Mouse (Mus musculus) E14TG2a.4 (cell line): ENCODE measurements around the gene Trim25.
"Not testable (repeated sequence)": the region's sequence is repeated elsewhere in the genome, so short reads cannot be mapped to it uniquely, and the experiment has no call there.

Experiments used
- H3K27me3 ChIP-seq: 2 replicates; pipeline ENCODE4 v1.6.1; 2014; ENCODE audit warnings: low read length, control low read depth; ENCODE audit not compliant: insufficient read depth
- H3K36me3 ChIP-seq: 2 replicates; pipeline ENCODE4 v1.6.1; 2014; ENCODE audit warnings: low read length, control low read depth; ENCODE audit not compliant: insufficient read depth
- H3K4me1 ChIP-seq: replicated peaks from 2 replicates; pipeline ENCODE4 v1.6.1; 2014; ENCODE audit warnings: low read depth, low read length, control low read depth
- H3K4me3 ChIP-seq: replicated peaks from 2 replicates; pipeline ENCODE4 v1.5.1; 2014; ENCODE audit warnings: mild to moderate bottlenecking, low read length
- H3K9me3 ChIP-seq: 2 replicates; pipeline ENCODE4 v1.6.1; 2014; ENCODE audit warnings: low read length, control low read depth
- CTCF ChIP-seq: conservative IDR thresholded peaks from 2 replicates; pipeline ENCODE4 v1.5.1; 2014; ENCODE audit warnings: low read length
- NANOG ChIP-seq: IDR thresholded peaks from 2 replicates; pipeline ENCODE4 v1.6.1; 2014; ENCODE audit warnings: borderline replicate concordance, low read length, mixed read lengths
- POU5F1 ChIP-seq: IDR thresholded peaks from 2 replicates; pipeline ENCODE4 v1.6.1; 2014; ENCODE audit warnings: low read length, borderline replicate concordance

Gene Trim25

DNA sequence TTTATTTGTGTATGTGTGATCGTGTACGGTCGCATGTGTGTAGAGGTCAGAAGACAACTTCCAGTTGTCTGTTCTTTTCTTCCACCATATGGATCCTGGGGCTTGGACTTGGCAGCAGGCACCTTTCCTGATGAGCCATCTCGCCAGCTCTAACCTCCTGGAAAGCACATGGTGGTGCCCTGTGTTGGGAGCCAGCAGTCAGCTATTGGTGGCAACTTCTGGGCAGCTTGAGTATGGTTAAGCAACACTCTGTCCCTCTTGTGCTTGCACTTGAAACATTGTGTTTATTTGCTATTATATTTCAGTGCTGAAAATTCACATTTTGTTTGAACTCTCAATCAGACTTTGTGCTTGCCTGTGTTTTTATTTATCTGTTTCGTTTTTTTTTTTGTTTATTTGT is 10.2 kb upstream of the Trim25 start:
- no peaks in the 10 kb centered on the region for H3K9me3 ChIP-seq
- no peak overlapping the region for H3K4me3 ChIP-seq
- H3K36me3 ChIP-seq = peaks cover 56% of the 10 kb centered on the region
- TF ChIP-seq POU5F1 (no peak), NANOG (no peak), CTCF (no peak)
- peaks cover 50% of the 10 kb centered on the region for H3K4me1 ChIP-seq
- no peaks in the 10 kb centered on the region for H3K27me3 ChIP-seq

DNA sequence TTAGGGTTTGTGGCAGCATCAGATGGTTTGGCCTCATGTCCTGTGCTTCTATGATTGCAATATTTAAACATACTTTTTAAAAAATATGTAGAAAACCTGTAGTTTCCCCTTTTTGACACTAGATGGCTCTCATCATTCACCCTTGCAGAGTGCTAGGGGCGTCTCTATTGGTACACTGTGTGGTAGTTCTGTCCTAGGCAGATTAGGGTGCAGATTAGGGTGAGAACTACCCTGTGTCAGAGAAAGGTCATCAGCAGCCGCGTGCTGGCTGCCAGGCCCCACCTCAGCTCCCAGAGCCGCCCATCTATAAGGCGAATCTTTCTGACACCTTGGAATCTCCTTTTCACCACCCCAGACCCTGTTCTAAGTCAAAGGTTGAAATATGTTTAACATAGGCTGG is 9.6 kb upstream of the Trim25 start:
- H3K27me3 ChIP-seq = no peaks in the 10 kb centered on the region
- no peaks in the 10 kb centered on the region for H3K9me3 ChIP-seq
- TF ChIP-seq NANOG = no peak
- no peak for TF ChIP-seq POU5F1
- TF ChIP-seq CTCF = no peak
- H3K4me3 ChIP-seq = no peak overlapping the region
- H3K4me1 ChIP-seq = peaks cover 52% of the 10 kb centered on the region
- peaks cover 51% of the 10 kb centered on the region for H3K36me3 ChIP-seq

DNA sequence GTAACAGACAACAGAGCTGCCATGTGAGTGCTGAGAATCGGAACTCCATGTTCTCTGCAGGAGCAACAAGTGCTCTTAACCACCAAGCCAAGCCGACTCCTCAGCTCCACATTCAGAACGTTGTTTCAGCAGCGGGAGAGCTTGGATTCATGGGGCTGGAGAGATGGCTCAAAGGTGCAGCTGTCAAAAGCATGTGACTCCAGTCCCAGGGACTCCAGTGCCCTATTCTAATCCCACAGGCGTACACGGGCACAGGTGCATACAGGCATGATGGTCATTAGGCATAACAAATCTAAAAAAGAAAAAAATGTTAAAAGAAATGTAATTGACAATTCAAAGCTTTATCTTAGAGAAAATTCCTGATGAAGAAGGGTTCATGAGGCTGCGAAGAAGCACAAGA is 6.0 kb upstream of the Trim25 start:
- peaks cover 21% of the 10 kb centered on the region for H3K36me3 ChIP-seq
- no peaks in the 10 kb centered on the region for H3K9me3 ChIP-seq
- no peak overlapping the region for H3K4me3 ChIP-seq
- peaks cover 57% of the 10 kb centered on the region for H3K4me1 ChIP-seq
- no peaks in the 10 kb centered on the region for H3K27me3 ChIP-seq
- no peak for TF ChIP-seq CTCF
- TF ChIP-seq POU5F1 = no peak
- no peak for TF ChIP-seq NANOG

- H3K27me3 ChIP-seq = no peaks in the 10 kb centered on the region
- H3K4me3 ChIP-seq = peak overlapping the region; percentile 21; the same call in 1 of the 2 replicates
- TF ChIP-seq CTCF (peak; percentile 37), POU5F1 (no peak), NANOG (peak; percentile 76)
- peaks cover 17% of the 10 kb centered on the region for H3K36me3 ChIP-seq
- peaks cover 61% of the 10 kb centered on the region for H3K4me1 ChIP-seq
- H3K9me3 ChIP-seq = no peaks in the 10 kb centered on the region
Measured at GRCm38 (mm10) chr11:88993625-88994024, 5.6 kb upstream of the Trim25 start.

GRCm38 (mm10) chr11:88994492-88994891 is 4.7 kb upstream of the Trim25 start:
- Histone ChIP-seq H3K36me3 (peaks cover 11% of the 10 kb centered on the region), H3K4me3 (peak overlapping the region; percentile 21; the same call in 1 of the 2 replicates), H3K4me1 (peaks cover 65% of the 10 kb centered on the region), H3K27me3 (no peaks in the 10 kb centered on the region), H3K9me3 (no peaks in the 10 kb centered on the region)
- no peak for TF ChIP-seq POU5F1
- TF ChIP-seq CTCF = no peak
- TF ChIP-seq NANOG = no peak

GRCm38 (mm10) chr11:88995616-88996015 is 3.6 kb upstream of the Trim25 start:
- no peaks in the 10 kb centered on the region for H3K27me3 ChIP-seq
- TF ChIP-seq POU5F1 (no peak), NANOG (no peak), CTCF (no peak)
- H3K9me3 ChIP-seq = no peaks in the 10 kb centered on the region
- H3K4me1 ChIP-seq = peaks cover 67% of the 10 kb centered on the region
- peaks cover 14% of the 10 kb centered on the region for H3K36me3 ChIP-seq
- H3K4me3 ChIP-seq = peak overlapping the region; percentile 60

DNA sequence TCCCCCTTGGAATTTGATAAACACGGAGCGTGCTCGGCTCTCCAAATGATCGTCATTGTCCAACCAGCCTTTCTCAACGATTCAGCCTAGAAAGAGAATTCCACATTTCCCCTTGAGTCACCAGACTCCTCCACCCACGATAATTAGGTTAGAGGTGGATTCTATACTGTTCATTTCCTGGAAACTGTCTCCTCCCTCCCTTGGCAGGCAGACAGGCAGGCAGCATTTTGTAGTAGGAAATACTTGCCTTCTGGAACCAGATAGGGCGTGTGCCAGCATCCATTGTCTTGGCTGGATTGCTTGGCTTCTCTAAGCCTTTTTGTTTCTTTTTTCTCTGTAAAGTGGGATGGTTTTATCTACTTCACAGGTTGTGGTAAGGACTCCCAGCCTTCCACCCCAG is 2.7 kb upstream of the Trim25 start:
- Histone ChIP-seq H3K27me3 (no peaks in the 10 kb centered on the region), H3K9me3 (no peaks in the 10 kb centered on the region), H3K4me3 (peak overlapping the region; percentile 60), H3K36me3 (peaks cover 12% of the 10 kb centered on the region), H3K4me1 (peaks cover 66% of the 10 kb centered on the region)
- TF ChIP-seq POU5F1 = no peak
- no peak for TF ChIP-seq CTCF
- TF ChIP-seq NANOG = no peak

DNA sequence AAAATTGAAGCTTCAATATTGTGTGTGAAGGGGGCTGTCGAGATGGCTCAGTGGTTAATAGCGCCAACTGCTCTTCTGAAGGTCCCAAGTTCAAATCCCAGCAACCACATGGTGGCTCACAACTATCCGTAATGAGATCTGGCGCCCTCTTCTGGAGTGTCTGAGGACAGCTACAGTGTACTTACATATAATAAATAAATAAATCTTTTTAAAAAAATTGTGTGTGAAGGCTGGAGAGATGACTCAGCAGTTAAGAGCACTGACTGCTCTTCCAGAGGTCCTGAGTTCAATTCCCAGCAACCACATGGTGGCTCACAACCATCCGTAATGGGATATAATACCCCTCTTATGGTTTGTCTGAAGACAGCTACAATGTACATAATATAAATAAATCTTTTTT is 1.8 kb upstream of the Trim25 start:
- not testable (repeated sequence) for H3K4me3 ChIP-seq, H3K27me3 ChIP-seq, H3K9me3 ChIP-seq
- TF ChIP-seq CTCF = 0 out of 2 replicates have a peak, but pooled peaks have one; percentile 7
- H3K4me1 ChIP-seq = peaks cover 73% of the 10 kb centered on the region
- peaks cover 18% of the 10 kb centered on the region for H3K36me3 ChIP-seq

- peaks cover 80% of the 10 kb centered on the region for H3K4me1 ChIP-seq
- H3K9me3 ChIP-seq = no peaks in the 10 kb centered on the region
- peaks cover 28% of the 10 kb centered on the region for H3K36me3 ChIP-seq
- TF ChIP-seq NANOG (no peak), POU5F1 (no peak), CTCF (no peak)
- H3K27me3 ChIP-seq = no peaks in the 10 kb centered on the region
- peak overlapping the region; percentile 96 for H3K4me3 ChIP-seq
Measured at GRCm38 (mm10) chr11:88998406-88998805, 770 bp upstream of the Trim25 start.
